Mouse (Mus musculus) forebrain, embryonic 12.5 days (tissue): Measurements from ENCODE around the gene Serpina3k. TPM values are rescaled to one million over a fixed set of nuclear protein-coding genes. Genes with fewer than 3 reads are reported as not detected.
"Not testable (repeated sequence)": the region's sequence is repeated elsewhere in the genome, so short reads cannot be mapped to it uniquely, and the experiment has no call there.

ENCODE experiments used
- ATAC-seq: fragments of 200-750 bp; cut with Nextera tagmentation; 2 replicates; pipeline ENCODE4 v1.8.0; 2017; ENCODE audit warnings: moderate TSS enrichment; ENCODE audit not compliant: low FRiP score
- H3K27ac ChIP-seq: fragments of 300-500 bp; sonication (generic); 2 replicates; pipeline ENCODE4 v1.5.1; 2016; ENCODE audit warnings: mild to moderate bottlenecking
- H3K27me3 ChIP-seq: fragments of 300-500 bp; sonication (generic); 2 replicates; pipeline ENCODE4 v1.6.1; 2016; ENCODE audit warnings: mild to moderate bottlenecking
- H3K36me3 ChIP-seq: fragments of 300-500 bp; sonication (generic); replicated peaks from 2 replicates; pipeline ENCODE4 v1.6.1; 2016; ENCODE audit warnings: mild to moderate bottlenecking
- H3K4me1 ChIP-seq: fragments of 300-500 bp; sonication (generic); 2 replicates; pipeline ENCODE4 v1.6.1; 2016
- H3K4me2 ChIP-seq: fragments of 300-500 bp; sonication (generic); 2 replicates; pipeline ENCODE4 v1.6.1; 2016; ENCODE audit warnings: mild to moderate bottlenecking, moderate library complexity
- H3K4me3 ChIP-seq: fragments of 300-500 bp; sonication (generic); replicated peaks from 2 replicates; pipeline ENCODE4 v1.5.1; 2016; ENCODE audit warnings: mild to moderate bottlenecking
- H3K9ac ChIP-seq: fragments of 300-500 bp; sonication (generic); 2 replicates; pipeline ENCODE4 v1.6.1; 2016; ENCODE audit warnings: mild to moderate bottlenecking
- H3K9me3 ChIP-seq: fragments of 300-500 bp; sonication (generic); 2 replicates; pipeline ENCODE4 v1.6.1; 2016
- WGBS: fragments of 180-500 bp; shearing (Covaris S2); methylation state at CpG from one replicate; pipeline ENCODE4 v1.1.7; 2016; 5-methylcytosine and 5-hydroxymethylcytosine counted together
- polyA plus RNA-seq: library from polyadenylated mRNA; unstranded; fragments of >200 nt; fragmentation: Nextera tagmentation; extraction: Ambion mirVana; gene quantifications from 2 replicates; pipeline ENCODE4 v1.2.1, GENCODE M21; 2016

The Serpina3k gene
- not detected in 2 replicates for polyA plus RNA-seq

- H3K27me3 ChIP-seq, H3K36me3 ChIP-seq, ATAC-seq, H3K27ac ChIP-seq, H3K9ac ChIP-seq, H3K4me2 ChIP-seq, H3K4me3 ChIP-seq, H3K4me1 ChIP-seq, H3K9me3 ChIP-seq: not testable (repeated sequence)
- 81% methylated on average over 3 of the region's 3 CpGs for WGBS
Measured at GRCm38 (mm10) chr12:104338226-104338625, at the start of gene Serpina3k, which contains the start of gene Serpina3m. TSS of gene Serpina3k (plus strand) at chr12:104338486. TSS of gene Serpina3m (plus strand) at chr12:104338486.

GRCm38 (mm10) chr12:104289872-104290271 is 48.4 kb upstream of the Serpina3k start:
- no peak for ATAC-seq

GRCm38 (mm10) chr12:104293963-104294362 is 44.3 kb upstream of the Serpina3k start:
- no peaks in the 10 kb centered on the region for H3K27me3 ChIP-seq
- no peak overlapping the region for H3K4me3 ChIP-seq
- no peaks in the 10 kb centered on the region for H3K4me1 ChIP-seq
- 84% methylated on average over 2 of the region's 2 CpGs for WGBS
- no peak overlapping the region for H3K4me2 ChIP-seq
- no peak overlapping the region for H3K27ac ChIP-seq
- H3K9ac ChIP-seq: no peak overlapping the region
- H3K9me3 ChIP-seq: no peaks in the 10 kb centered on the region
- no peak for ATAC-seq
- no peaks in the 10 kb centered on the region for H3K36me3 ChIP-seq

More at GRCm38 (mm10) chr12:104289872-104290271, 48.4 kb upstream of the Serpina3k start:
- H3K27ac ChIP-seq: no peak overlapping the region
- H3K27me3 ChIP-seq: no peaks in the 10 kb centered on the region
- no peak overlapping the region for H3K4me3 ChIP-seq
- H3K9me3 ChIP-seq: no peaks in the 10 kb centered on the region
- 54% methylated on average over 4 of the region's 4 CpGs for WGBS
- H3K4me2 ChIP-seq: no peak overlapping the region
- H3K36me3 ChIP-seq: no peaks in the 10 kb centered on the region
- no peak overlapping the region for H3K9ac ChIP-seq
- H3K4me1 ChIP-seq: no peaks in the 10 kb centered on the region

- Histone ChIP-seq H3K4me2 (no peak overlapping the region), H3K9ac (no peak overlapping the region), H3K4me1 (no peaks in the 10 kb centered on the region), H3K9me3 (no peaks in the 10 kb centered on the region), H3K36me3 (no peaks in the 10 kb centered on the region), H3K4me3 (no peak overlapping the region), H3K27ac (no peak overlapping the region), H3K27me3 (no peaks in the 10 kb centered on the region)
- ATAC-seq: no peak
- WGBS: 79% methylated on average over 2 of the region's 2 CpGs
Measured at GRCm38 (mm10) chr12:104298049-104298448, 40.2 kb upstream of the Serpina3k start.

GRCm38 (mm10) chr12:104305991-104306390 is 32.3 kb upstream of the Serpina3k start:
- H3K27ac ChIP-seq: no peak overlapping the region
- no peaks in the 10 kb centered on the region for H3K36me3 ChIP-seq
- no peak overlapping the region for H3K4me3 ChIP-seq
- H3K9ac ChIP-seq: no peak overlapping the region
- H3K4me1 ChIP-seq: no peaks in the 10 kb centered on the region
- H3K4me2 ChIP-seq: no peak overlapping the region
- H3K27me3 ChIP-seq: no peaks in the 10 kb centered on the region
- no peaks in the 10 kb centered on the region for H3K9me3 ChIP-seq
- ATAC-seq: no peak
- 81% methylated on average over 4 of the region's 4 CpGs for WGBS

- no peaks in the 10 kb centered on the region for H3K4me1 ChIP-seq
- no peaks in the 10 kb centered on the region for H3K27me3 ChIP-seq
- WGBS: 79% methylated on average over 1 of the region's 1 CpGs
- no peaks in the 10 kb centered on the region for H3K9me3 ChIP-seq
- no peak within 1 kb of the TSS for H3K4me3 ChIP-seq
- ATAC-seq: no peak
- H3K27ac ChIP-seq: no peak within 1 kb of the TSS
- H3K36me3 ChIP-seq: no peaks in the 10 kb centered on the region
- H3K4me2 ChIP-seq: no peak within 1 kb of the TSS
- no peak within 1 kb of the TSS for H3K9ac ChIP-seq
Measured at GRCm38 (mm10) chr12:104314253-104314652, 24.0 kb upstream of the Serpina3k start, which contains the start of gene Serpina3j. TSS of gene Serpina3j (plus strand) at chr12:104314553.

- Histone ChIP-seq H3K9me3 (no peaks in the 10 kb centered on the region), H3K27ac (no peak overlapping the region), H3K4me2 (no peak overlapping the region), H3K9ac (no peak overlapping the region), H3K36me3 (no peaks in the 10 kb centered on the region), H3K27me3 (no peaks in the 10 kb centered on the region), H3K4me1 (no peaks in the 10 kb centered on the region), H3K4me3 (no peak overlapping the region)
- WGBS: 85% methylated on average over 1 of the region's 1 CpGs
- ATAC-seq: no peak
Measured at GRCm38 (mm10) chr12:104322454-104322853, 15.8 kb upstream of the Serpina3k start.

- Histone ChIP-seq H3K27me3 (no peaks in the 10 kb centered on the region), H3K4me1 (no peaks in the 10 kb centered on the region), H3K4me3 (no peak overlapping the region), H3K36me3 (no peaks in the 10 kb centered on the region), H3K9me3 (no peaks in the 10 kb centered on the region), H3K9ac (no peak overlapping the region), H3K4me2 (no peak overlapping the region), H3K27ac (no peak overlapping the region)
- WGBS: 42% methylated on average over 1 of the region's 1 CpGs
- no peak for ATAC-seq
Measured at GRCm38 (mm10) chr12:104331701-104332100, 6.6 kb upstream of the Serpina3k start.

- H3K4me3 ChIP-seq, ATAC-seq, H3K4me1 ChIP-seq, H3K36me3 ChIP-seq, H3K4me2 ChIP-seq, H3K9ac ChIP-seq, H3K27ac ChIP-seq, H3K9me3 ChIP-seq, H3K27me3 ChIP-seq: not testable (repeated sequence)
Measured at GRCm38 (mm10) chr12:104336873-104337272, 1.4 kb upstream of the Serpina3k start.

- no peaks in the 10 kb centered on the region for H3K9me3 ChIP-seq
- no peak for ATAC-seq
- H3K9ac ChIP-seq: no peak overlapping the region
- H3K36me3 ChIP-seq: no peaks in the 10 kb centered on the region
- H3K4me3 ChIP-seq: no peak overlapping the region
- no peaks in the 10 kb centered on the region for H3K27me3 ChIP-seq
- WGBS: 84% methylated on average over 3 of the region's 3 CpGs
- no peak overlapping the region for H3K4me2 ChIP-seq
- H3K27ac ChIP-seq: no peak overlapping the region
- no peaks in the 10 kb centered on the region for H3K4me1 ChIP-seq
Measured at GRCm38 (mm10) chr12:104338705-104339104, 419 bp downstream of the Serpina3k start.

GRCm38 (mm10) chr12:104342489-104342888 is 4.2 kb downstream of the Serpina3k start:
- not testable (repeated sequence) for H3K27me3 ChIP-seq, H3K4me2 ChIP-seq, ATAC-seq, H3K4me3 ChIP-seq, H3K9ac ChIP-seq, H3K36me3 ChIP-seq, H3K9me3 ChIP-seq, H3K27ac ChIP-seq, H3K4me1 ChIP-seq

GRCm38 (mm10) chr12:104345181-104345580 is 6.9 kb downstream of the Serpina3k start:
- Histone ChIP-seq H3K4me2 (no peak overlapping the region), H3K4me1 (no peaks in the 10 kb centered on the region), H3K27ac (no peak overlapping the region), H3K9me3 (no peaks in the 10 kb centered on the region), H3K9ac (no peak overlapping the region), H3K27me3 (no peaks in the 10 kb centered on the region), H3K4me3 (no peak overlapping the region), H3K36me3 (no peaks in the 10 kb centered on the region)
- ATAC-seq: no peak
- WGBS: 93% methylated on average over 2 of the region's 2 CpGs

GRCm38 (mm10) chr12:104345707-104346106 is 7.4 kb downstream of the Serpina3k start:
- no peaks in the 10 kb centered on the region for H3K9me3 ChIP-seq
- H3K9ac ChIP-seq: no peak overlapping the region
- H3K27me3 ChIP-seq: no peaks in the 10 kb centered on the region
- no peak overlapping the region for H3K27ac ChIP-seq
- no peaks in the 10 kb centered on the region for H3K36me3 ChIP-seq
- no peak for ATAC-seq
- H3K4me3 ChIP-seq: no peak overlapping the region
- no peak overlapping the region for H3K4me2 ChIP-seq
- no peaks in the 10 kb centered on the region for H3K4me1 ChIP-seq
